Mouse (Mus musculus): Measurements from ENCODE around the gene Gemin6. TPM values are rescaled to one million over a fixed set of nuclear protein-coding genes. Genes with fewer than 3 reads are reported as not detected.
"Not testable (repeated sequence)": the region's sequence is repeated elsewhere in the genome, so short reads cannot be mapped to it uniquely, and the experiment has no call there.

Gene Gemin6
- polyA plus RNA-seq, 1 experiment = not detected

GRCm38 (mm10) chr17:80252757-80253525 is 28.7 kb downstream of the Gemin6 start:
- H3K4me1 ChIP-seq (ENCODE audit: control insufficient read depth, insufficient read depth, low read length) = no peaks in the 10 kb centered on the region
- WGBS = 85% methylated on average over 13 of the region's 13 CpGs
- no peak overlapping the region for H3K4me3 ChIP-seq (ENCODE audit: insufficient read depth, low read depth, low read length)
- no peak overlapping the region for H3K27ac ChIP-seq (ENCODE audit: insufficient read depth, low read depth, low read length)
- TF ChIP-seq POLR2A (IDR thresholded peaks at IDR 0.05; ENCODE audit: insufficient read depth, low read depth, low read length) = no peak

- TF ChIP-seq CTCF (IDR thresholded peaks at IDR 0.05; ENCODE audit: insufficient read depth, low read depth, low read length) (no peak), POLR2A (IDR thresholded peaks at IDR 0.05; ENCODE audit: insufficient read depth, low read depth, low read length) (no peak)
- H3K4me1 ChIP-seq (ENCODE audit: control insufficient read depth, insufficient read depth, low read length) = no peaks in the 10 kb centered on the region
- 94% methylated on average over 5 of the region's 5 CpGs for WGBS
- no peak overlapping the region for H3K4me3 ChIP-seq (ENCODE audit: insufficient read depth, low read depth, low read length)
- no peak overlapping the region for H3K27ac ChIP-seq (ENCODE audit: insufficient read depth, low read depth, low read length)
Observed at GRCm38 (mm10) chr17:80254421-80254820, 30.2 kb downstream of the Gemin6 start.

- WGBS = 60% methylated on average over 13 of the region's 13 CpGs
- Histone ChIP-seq H3K4me1 (ENCODE audit: control insufficient read depth, insufficient read depth, low read length) (no peaks in the 10 kb centered on the region), H3K4me3 (ENCODE audit: insufficient read depth, low read depth, low read length) (no peak overlapping the region), H3K27ac (ENCODE audit: insufficient read depth, low read depth, low read length) (no peak overlapping the region)
- TF ChIP-seq CTCF (IDR thresholded peaks at IDR 0.05; ENCODE audit: insufficient read depth, low read depth, low read length) = no peak
- TF ChIP-seq POLR2A (IDR thresholded peaks at IDR 0.05; ENCODE audit: insufficient read depth, low read depth, low read length) = no peak
Observed at GRCm38 (mm10) chr17:80255208-80255607, 31.0 kb downstream of the Gemin6 start.

GRCm38 (mm10) chr17:80267065-80267464 is 42.8 kb downstream of the Gemin6 start:
- TF ChIP-seq CTCF (IDR thresholded peaks at IDR 0.05; ENCODE audit: insufficient read depth, low read depth, low read length) (no peak), POLR2A (IDR thresholded peaks at IDR 0.05; ENCODE audit: insufficient read depth, low read depth, low read length) (no peak)

GRCm38 (mm10) chr17:80268151-80268550 is 43.9 kb downstream of the Gemin6 start:
- H3K27ac ChIP-seq (ENCODE audit: insufficient read depth, low read depth, low read length) = no peak overlapping the region
- TF ChIP-seq POLR2A (IDR thresholded peaks at IDR 0.05; ENCODE audit: insufficient read depth, low read depth, low read length) = no peak
- TF ChIP-seq CTCF (IDR thresholded peaks at IDR 0.05; ENCODE audit: insufficient read depth, low read depth, low read length) = no peak
- 98% methylated on average over 3 of the region's 3 CpGs for WGBS
- H3K4me1 ChIP-seq (ENCODE audit: control insufficient read depth, insufficient read depth, low read length) = no peaks in the 10 kb centered on the region
- no peak overlapping the region for H3K4me3 ChIP-seq (ENCODE audit: insufficient read depth, low read depth, low read length)

More at GRCm38 (mm10) chr17:80267065-80267464, 42.8 kb downstream of the Gemin6 start:
- Histone ChIP-seq H3K4me1 (ENCODE audit: control insufficient read depth, insufficient read depth, low read length) (no peaks in the 10 kb centered on the region), H3K4me3 (ENCODE audit: insufficient read depth, low read depth, low read length) (no peak overlapping the region), H3K27ac (ENCODE audit: insufficient read depth, low read depth, low read length) (no peak overlapping the region)
- WGBS = 89% methylated on average over 4 of the region's 4 CpGs

GRCm38 (mm10) chr17:80270622-80271021 is 46.4 kb downstream of the Gemin6 start:
- not testable (repeated sequence) for H3K27ac ChIP-seq (ENCODE audit: insufficient read depth, low read depth, low read length); H3K4me1 ChIP-seq (ENCODE audit: control insufficient read depth, insufficient read depth, low read length); H3K4me3 ChIP-seq (ENCODE audit: insufficient read depth, low read depth, low read length)
- 98% methylated on average over 7 of the region's 7 CpGs for WGBS

Other genes with a start within 250 kb of the Gemin6 start
- not detected in 2 replicates for gene Hnrnpll, start 162.1 kb upstream of the Gemin6 start, polyA plus RNA-seq (2012; ENCODE audit: insufficient read depth, insufficient read length, low replicate concordance, missing spikeins)
- not detected in 2 replicates for gene Galm, start 97.0 kb upstream of the Gemin6 start, polyA plus RNA-seq (2012; ENCODE audit: insufficient read depth, insufficient read length, low replicate concordance, missing spikeins)
- not detected in 2 replicates for gene Srsf7, start 17.1 kb upstream of the Gemin6 start, polyA plus RNA-seq (2012; ENCODE audit: insufficient read depth, insufficient read length, low replicate concordance, missing spikeins)
- not detected in 2 replicates for gene Ttc39d, start 17.0 kb upstream of the Gemin6 start, polyA plus RNA-seq (2012; ENCODE audit: insufficient read depth, insufficient read length, low replicate concordance, missing spikeins)
- gene Morn2, start 65.8 kb downstream of the Gemin6 start, polyA plus RNA-seq (2012; ENCODE audit: insufficient read depth, insufficient read length, low replicate concordance, missing spikeins) = not detected in 2 replicates
- not detected in 2 replicates for gene Dhx57, start 66.0 kb downstream of the Gemin6 start, polyA plus RNA-seq (2012; ENCODE audit: insufficient read depth, insufficient read length, low replicate concordance, missing spikeins)
- not detected in 2 replicates for gene Arhgef33, start 83.0 kb downstream of the Gemin6 start, polyA plus RNA-seq (2012; ENCODE audit: insufficient read depth, insufficient read length, low replicate concordance, missing spikeins)
- not detected in 2 replicates for gene Gm10190, start 149.1 kb downstream of the Gemin6 start, polyA plus RNA-seq (2012; ENCODE audit: insufficient read depth, insufficient read length, low replicate concordance, missing spikeins)

Data from olfactory bulb, adult 2 months (tissue).